Mouse (Mus musculus): ENCODE measurements around the gene Actg1. TPM values are rescaled to one million over a fixed set of nuclear protein-coding genes. Genes with fewer than 3 reads are reported as not detected.

Actg1 gene
- total RNA-seq, 2 experiments from 2014 or later = 1,285 to 1,295 TPM

- no peak for DNase-seq (ENCODE audit: low spot score in 2 of 2)
- TF ChIP-seq CTCF (conservative IDR thresholded peaks at IDR 0.05) = no peak
- no peak overlapping the region for H3K4me3 ChIP-seq
- no peak overlapping the region for H3K27ac ChIP-seq
Observed at GRCm38 (mm10) chr11:120377337-120377736, 29.0 kb upstream of the Actg1 start.

GRCm38 (mm10) chr11:120376302-120377160 is 28.2 kb upstream of the Actg1 start:
- Histone ChIP-seq H3K4me3 (no peak overlapping the region), H3K27ac (no peak overlapping the region)
- no peak for DNase-seq (ENCODE audit: low spot score in 2 of 2)
- TF ChIP-seq CTCF (conservative IDR thresholded peaks at IDR 0.05) = no peak

- TF ChIP-seq CTCF (conservative IDR thresholded peaks at IDR 0.05) = no peak
- no peak overlapping the region for H3K4me3 ChIP-seq
- no peak overlapping the region for H3K27ac ChIP-seq
- DNase-seq (ENCODE audit: low spot score in 2 of 2) = no peak
Observed at GRCm38 (mm10) chr11:120375324-120375723, 27.0 kb upstream of the Actg1 start.

GRCm38 (mm10) chr11:120373820-120374586 is 25.7 kb upstream of the Actg1 start:
- no peak overlapping the region for H3K27ac ChIP-seq
- TF ChIP-seq CTCF (conservative IDR thresholded peaks at IDR 0.05) = no peak
- no peak for DNase-seq (ENCODE audit: low spot score in 2 of 2)
- no peak overlapping the region for H3K4me3 ChIP-seq

- DNase-seq (ENCODE audit: low spot score in 2 of 2) = no peak
- H3K27ac ChIP-seq = no peak overlapping the region
- TF ChIP-seq CTCF (conservative IDR thresholded peaks at IDR 0.05) = peak; percentile 46
- H3K4me3 ChIP-seq = no peak overlapping the region
Observed at GRCm38 (mm10) chr11:120373025-120373424, 24.7 kb upstream of the Actg1 start.

- Histone ChIP-seq H3K27ac (no peak overlapping the region), H3K4me3 (no peak overlapping the region)
- peak in 1 of 2 experiments; percentile 73 for DNase-seq (ENCODE audit: low spot score in 2 of 2)
- TF ChIP-seq CTCF (conservative IDR thresholded peaks at IDR 0.05) = peak; percentile 94
Observed at GRCm38 (mm10) chr11:120369656-120370055, 21.3 kb upstream of the Actg1 start.

GRCm38 (mm10) chr11:120366443-120367027 is 18.2 kb upstream of the Actg1 start:
- Histone ChIP-seq H3K27ac (no peak overlapping the region), H3K4me3 (no peak overlapping the region)
- TF ChIP-seq CTCF (conservative IDR thresholded peaks at IDR 0.05) = no peak
- no peak for DNase-seq (ENCODE audit: low spot score in 2 of 2)

GRCm38 (mm10) chr11:120362891-120363290 is 14.5 kb upstream of the Actg1 start:
- Histone ChIP-seq H3K4me3 (no peak overlapping the region), H3K27ac (no peak overlapping the region)
- DNase-seq (ENCODE audit: low spot score in 2 of 2) = no peak
- no peak for TF ChIP-seq CTCF (conservative IDR thresholded peaks at IDR 0.05)

GRCm38 (mm10) chr11:120361295-120361694 is 13.0 kb upstream of the Actg1 start, which contains the start of gene Fscn2:
TSS of gene Fscn2 (plus strand) at chr11:120361534.
- Histone ChIP-seq H3K4me3 (no peak within 1 kb of the TSS), H3K27ac (peak within 1 kb of the TSS; percentile 96; the same call in 1 of the 2 replicates)
- TF ChIP-seq CTCF (conservative IDR thresholded peaks at IDR 0.05) = no peak
- DNase-seq (ENCODE audit: low spot score in 2 of 2) = no peak

GRCm38 (mm10) chr11:120360755-120361154 is 12.4 kb upstream of the Actg1 start:
- TF ChIP-seq CTCF (conservative IDR thresholded peaks at IDR 0.05) = no peak
- no peak for DNase-seq (ENCODE audit: low spot score in 2 of 2)
- H3K27ac ChIP-seq = peak overlapping the region; percentile 96; the same call in 1 of the 2 replicates
- no peak overlapping the region for H3K4me3 ChIP-seq

GRCm38 (mm10) chr11:120360062-120360461 is 11.7 kb upstream of the Actg1 start:
- Histone ChIP-seq H3K4me3 (no peak overlapping the region), H3K27ac (peak overlapping the region; percentile 96; the same call in 1 of the 2 replicates)
- no peak for DNase-seq (ENCODE audit: low spot score in 2 of 2)
- no peak for TF ChIP-seq CTCF (conservative IDR thresholded peaks at IDR 0.05)

GRCm38 (mm10) chr11:120359391-120359790 is 11.0 kb upstream of the Actg1 start:
- TF ChIP-seq CTCF (conservative IDR thresholded peaks at IDR 0.05) = no peak
- peak overlapping the region; percentile 96 for H3K27ac ChIP-seq

More at GRCm38 (mm10) chr11:120359391-120359790, 11.0 kb upstream of the Actg1 start:
- DNase-seq (ENCODE audit: low spot score in 2 of 2) = no peak
- no peak overlapping the region for H3K4me3 ChIP-seq
